ENCODE assay signal across 8 mouse cellular contexts in genomic region chr1:64532589-64533470, GRCm38 (mm10). TPM values are rescaled to one million over a fixed set of nuclear protein-coding genes. Genes with fewer than 3 reads are reported as not detected.
DNase-seq lines count a peak whose midpoint lies in the region; ATAC-seq and TF ChIP-seq lines count a peak whose summit lies in the region.

Creb1 (plus strand) TSS chr1:64532645.

- H3K4me3 ChIP-seq in embryonic facial prominence, embryonic 14.5 days (ENCODE audit: low read depth, low read length) = peak within 1 kb of the TSS; percentile 82
- peak within 1 kb of the TSS; percentile 93 for H3K4me3 ChIP-seq in heart, adult 2 months
- peak within 1 kb of the TSS; percentile 87 for H3K4me3 ChIP-seq in limb, embryonic 13.5 days
- peak within 1 kb of the TSS; percentile 98 for H3K4me3 ChIP-seq in midbrain, embryonic 16.5 days (ENCODE audit: low read depth, low read length)

- WGBS in embryonic facial prominence, embryonic 14.5 days = 1% methylated on average over 46 of the region's 119 CpGs
- 9% methylated on average over 116 of the region's 119 CpGs for WGBS in heart, adult 2 months
- WGBS in limb, embryonic 13.5 days = under 1% methylated on average over 113 of the region's 119 CpGs
- under 1% methylated on average over 93 of the region's 119 CpGs for WGBS in midbrain, embryonic 16.5 days

- H3K36me3 ChIP-seq in embryonic facial prominence, embryonic 14.5 days (ENCODE audit: control insufficient read depth, insufficient read depth, low read length) = no peaks in the 10 kb centered on the region; the same call in 1 of the 2 replicates
- H3K36me3 ChIP-seq in heart, adult 2 months (ENCODE audit: control insufficient read depth, insufficient read depth, low read length) = peaks cover 20% of the 10 kb centered on the region
- peaks cover 4% of the 10 kb centered on the region for H3K36me3 ChIP-seq in limb, embryonic 13.5 days
- H3K36me3 ChIP-seq in midbrain, embryonic 16.5 days (ENCODE audit: control insufficient read depth, insufficient read depth, low read length) = no peaks in the 10 kb centered on the region

- H3K27ac ChIP-seq in embryonic facial prominence, embryonic 14.5 days (replicated peaks; ENCODE audit: low read depth, low read length) = peak within 1 kb of the TSS; percentile 100
- peak within 1 kb of the TSS; percentile 96 for H3K27ac ChIP-seq in heart, adult 2 months
- peak within 1 kb of the TSS; percentile 100 for H3K27ac ChIP-seq in limb, embryonic 13.5 days
- H3K27ac ChIP-seq in midbrain, embryonic 16.5 days (ENCODE audit: low read length) = peak within 1 kb of the TSS; percentile 99

- H3K27me3 ChIP-seq in embryonic facial prominence, embryonic 14.5 days (replicated peaks; ENCODE audit: control insufficient read depth, insufficient read depth, low read length) = no peaks in the 10 kb centered on the region
- no peaks in the 10 kb centered on the region for H3K27me3 ChIP-seq in heart, adult 2 months (ENCODE audit: control insufficient read depth, insufficient read depth, low read length)
- H3K27me3 ChIP-seq in limb, embryonic 13.5 days = no peaks in the 10 kb centered on the region
- H3K27me3 ChIP-seq in midbrain, embryonic 16.5 days (ENCODE audit: control insufficient read depth, insufficient read depth, low read depth, low read length) = no peaks in the 10 kb centered on the region

- peaks cover 1% of the 10 kb centered on the region; the same call in 1 of the 2 replicates for H3K79me2 ChIP-seq in heart, adult 2 months (replicated peaks; ENCODE audit: control insufficient read depth, insufficient read depth, low read length)

- intact Hi-C loops in heart, adult 2 months (cut with DNase I) = loop anchor here (2.0 to 10.0 kb wide), 6 partner anchors 84 to 644 kb away; partner anchors contain the start of genes Ccnyl1 and Mettl21a

- DNase-seq in 3T3-L1 (ENCODE audit: low read depth, low spot score) = peak; percentile 96
- DNase-seq in adrenal gland, postnatal 4 days (ENCODE audit: low spot score in 2 of 2) = peak; percentile 96 to 99
- DNase-seq in embryonic facial prominence, embryonic 14.5 days (ENCODE audit: low spot score) = peak; percentile 98
- peak; percentile 99 for DNase-seq in heart, adult 2 months
- DNase-seq in kidney, adult 8-10 months = peak; percentile 96 to 97
- peak; percentile 97 to 98 for DNase-seq in spleen, postnatal 10 days (ENCODE audit: low spot score in 2 of 2)

- H3K9me3 ChIP-seq in embryonic facial prominence, embryonic 14.5 days (ENCODE audit: control insufficient read depth, low read length) = peaks cover 4% of the 10 kb centered on the region; the same call in 1 of the 2 replicates
- 0 out of 2 replicates have a peak, but pooled peaks cover 3% of the 10 kb centered on the region for H3K9me3 ChIP-seq in limb, embryonic 13.5 days
- no peaks in the 10 kb centered on the region for H3K9me3 ChIP-seq in midbrain, embryonic 16.5 days (replicated peaks; ENCODE audit: control insufficient read depth, low read length, poor library complexity, severe bottlenecking)

- peaks cover 29% of the 10 kb centered on the region for H3K4me1 ChIP-seq in embryonic facial prominence, embryonic 14.5 days (ENCODE audit: control insufficient read depth, insufficient read depth, low read length)
- H3K4me1 ChIP-seq in heart, adult 2 months (ENCODE audit: control insufficient read depth, insufficient read depth, low read length) = peaks cover 5% of the 10 kb centered on the region
- H3K4me1 ChIP-seq in limb, embryonic 13.5 days = peaks cover 35% of the 10 kb centered on the region
- peaks cover 29% of the 10 kb centered on the region for H3K4me1 ChIP-seq in midbrain, embryonic 16.5 days (ENCODE audit: control insufficient read depth, insufficient read depth, low read length)

- peak; percentile 9; the same call in 1 of the 2 replicates for TF ChIP-seq EP300 in heart, adult 2 months (IDR thresholded peaks at IDR 0.05; ENCODE audit: insufficient read depth, low read depth, low read length)

- peak; percentile 78 for TF ChIP-seq POLR2A in heart, adult 2 months (IDR thresholded peaks at IDR 0.05; ENCODE audit: insufficient read depth, low read depth, low read length)

- TF ChIP-seq CTCF in heart, adult 2 months (IDR thresholded peaks at IDR 0.05) = 0 out of 2 replicates have a peak, but pooled peaks have one; percentile 8

- peak within 1 kb of the TSS; percentile 82 for H3K4me2 ChIP-seq in embryonic facial prominence, embryonic 14.5 days (ENCODE audit: low read depth, low read length)
- peak within 1 kb of the TSS; percentile 89 for H3K4me2 ChIP-seq in limb, embryonic 13.5 days (replicated peaks)
- H3K4me2 ChIP-seq in midbrain, embryonic 16.5 days (ENCODE audit: low read length) = peak within 1 kb of the TSS; percentile 95

- peak; percentile 99 for ATAC-seq in embryonic facial prominence, embryonic 14.5 days (ENCODE audit: low read depth)
- peak; percentile 99 for ATAC-seq in limb, embryonic 13.5 days (ENCODE audit: low FRiP score, low read depth)
- peak; percentile 99 for ATAC-seq in midbrain, embryonic 16.5 days

- peak within 1 kb of the TSS; percentile 97 for H3K9ac ChIP-seq in embryonic facial prominence, embryonic 14.5 days (ENCODE audit: low read depth, low read length)
- H3K9ac ChIP-seq in heart, adult 2 months (ENCODE audit: low read depth, low read length) = peak within 1 kb of the TSS; percentile 94
- H3K9ac ChIP-seq in limb, embryonic 13.5 days = peak within 1 kb of the TSS; percentile 100
- peak within 1 kb of the TSS; percentile 99 for H3K9ac ChIP-seq in midbrain, embryonic 16.5 days (ENCODE audit: low read depth, low read length)

RNA-seq across cellular contexts. Expression of gene Creb1, which starts in this region (rescaled TPM):
- total RNA-seq in adrenal gland, postnatal 4 days (2021) = 10 to 100 TPM; 39.9 to 44.4 TPM
- polyA plus RNA-seq in embryonic facial prominence, embryonic 14.5 days (2014; fragmentation: Nextera tagmentation; extraction: Ambion mirVana) = 36.4 and 40.4 TPM in 2 replicates
- 10 to 100 TPM; 25.2 to 28.8 TPM for total RNA-seq in heart, adult 2 months (2021)
- polyA plus RNA-seq in heart, adult 2 months (2012; rRNA removed) = 7.5 and 11.9 TPM in 2 replicates
- 35.6 and 40.6 TPM in 2 replicates for polyA plus RNA-seq in limb, embryonic 13.5 days (2015; fragmentation: Nextera tagmentation; extraction: Ambion mirVana)
- polyA plus RNA-seq in midbrain, embryonic 16.5 days (2015; fragmentation: Nextera tagmentation; extraction: Ambion mirVana) = 35.0 and 41.7 TPM in 2 replicates

Comparison
In these comparisons a context has a peak if more than half of its experiments do, and no peak if none do; other contexts are left out.
1. Peak in every context shown above with its lines: DNase-seq, ATAC-seq, H3K4me3 ChIP-seq and H3K27ac ChIP-seq.